Mouse (Mus musculus) subcutaneous adipose tissue, adult 2 months (tissue): Measurements from ENCODE around the gene Pdilt. TPM values are rescaled to one million over a fixed set of nuclear protein-coding genes. Genes with fewer than 3 reads are reported as not detected.

Source experiments
- polyA plus RNA-seq: library from polyadenylated mRNA; depleted of rRNA; stranded (reverse); fragments of >200 nt; gene quantifications from 2 replicates; pipeline ENCODE4 v1.2.3, GENCODE M21; 2012; ENCODE audit warnings: low replicate concordance; rRNA removed

Gene Pdilt
- polyA plus RNA-seq: not detected in 2 replicates

DNA sequence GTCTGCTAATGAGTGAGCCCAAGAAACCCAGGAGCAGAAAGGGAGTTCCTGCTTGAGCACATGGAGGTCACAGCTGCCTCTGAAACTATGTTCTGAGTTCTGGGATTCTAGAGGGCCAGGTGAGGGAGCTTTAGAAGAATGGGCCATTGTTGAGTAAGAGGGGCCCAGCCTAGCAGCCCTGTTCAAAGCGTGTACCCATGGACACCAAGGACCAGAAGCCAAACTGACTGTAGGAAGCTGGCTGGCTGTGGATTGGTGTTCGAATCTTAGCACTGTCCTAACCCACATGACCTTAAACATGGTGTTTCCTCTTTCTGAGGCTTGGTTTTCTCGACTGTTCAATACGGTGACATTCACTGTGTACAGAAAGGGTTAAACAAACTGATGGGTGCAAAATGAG is at the start of gene Pdilt:
Pdilt (minus strand) TSS at position 101 of the 400 bp plus-strand sequence.

DNA sequence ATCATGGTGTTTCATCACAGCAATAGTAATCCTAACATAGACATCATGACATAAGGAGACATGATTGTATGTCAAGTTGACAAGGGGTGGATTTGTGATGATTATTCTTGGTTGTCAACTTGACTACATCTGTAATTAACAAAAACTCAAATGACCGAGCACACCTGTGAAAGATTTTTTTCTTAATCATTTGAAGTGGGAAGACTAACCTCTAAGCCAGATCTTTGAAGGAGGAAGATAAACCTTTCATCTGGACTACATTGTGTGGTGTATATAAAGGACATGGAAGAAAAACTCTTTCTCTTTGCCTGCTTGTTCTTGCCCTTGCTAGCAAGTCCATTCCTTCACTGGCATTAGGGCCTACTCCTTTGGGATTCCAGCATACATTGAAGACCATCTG is 30.8 kb upstream of the Pdilt start, which contains the start of gene Acsm2:
Acsm2 (plus strand) TSS at position 301 of the 400 bp plus-strand sequence.

DNA sequence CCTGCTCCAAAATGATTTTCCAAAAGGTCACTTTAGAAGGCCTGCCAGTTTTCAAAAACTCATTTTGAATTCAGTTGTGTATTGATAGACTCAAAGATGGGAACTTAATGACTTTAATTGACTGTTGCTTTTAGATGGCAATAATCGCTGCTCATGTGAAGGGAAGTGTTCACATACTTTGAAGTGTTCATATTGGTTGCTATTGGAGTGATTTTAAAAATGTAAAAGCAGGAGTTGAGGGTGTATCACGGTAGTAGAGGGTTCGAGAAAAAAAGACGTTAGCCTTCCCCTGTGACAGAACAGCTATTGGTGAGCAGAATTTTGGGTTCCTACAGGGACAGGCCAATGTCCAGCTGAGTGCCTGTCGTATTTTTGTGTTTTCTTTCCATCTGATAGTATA is 4.1 kb downstream of the Pdilt start, which contains the start of gene Acsm5:
Acsm5 (plus strand) TSS at position 301 of the 400 bp plus-strand sequence.

DNA sequence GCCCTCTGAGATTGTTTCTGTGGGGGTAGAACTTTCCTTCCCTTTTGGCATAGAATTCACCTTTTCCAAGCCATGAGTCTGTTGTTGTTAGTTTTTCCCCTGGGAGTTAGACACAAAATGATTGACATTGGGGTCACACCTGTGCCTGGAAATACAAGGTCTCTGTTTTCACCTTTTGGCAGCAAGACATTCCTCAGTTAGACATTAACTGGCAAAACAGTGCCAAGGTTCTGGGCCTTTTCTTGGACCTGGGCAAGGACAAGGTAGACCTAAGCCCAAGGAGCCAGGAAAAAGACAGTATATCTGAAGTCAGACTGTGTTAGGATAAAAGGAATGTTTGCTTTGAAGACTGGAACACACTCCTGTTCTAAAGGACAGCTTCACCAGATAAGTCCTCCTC is 44.0 kb downstream of the Pdilt start, which contains the start of gene Umod:
Umod (minus strand) TSS at position 27 of the 400 bp plus-strand sequence.

DNA sequence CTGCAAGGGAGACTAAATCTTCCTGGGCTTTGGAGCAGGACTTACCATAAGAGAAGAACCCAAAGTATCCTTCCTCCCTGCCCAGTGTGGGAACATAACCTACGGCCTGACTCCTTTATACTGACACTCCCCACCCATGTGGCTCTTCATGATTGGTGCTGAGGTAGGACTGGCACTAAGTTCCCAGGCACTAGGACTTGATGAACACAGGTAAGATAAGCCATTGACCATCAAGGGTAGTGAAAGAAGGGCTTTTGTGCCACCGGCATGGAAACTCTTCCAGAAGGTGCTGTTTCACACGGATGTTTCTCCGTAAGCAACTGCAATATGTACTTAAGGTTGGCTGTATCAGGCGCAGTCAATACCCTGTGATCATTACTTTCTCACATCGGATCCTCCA is 64.1 kb downstream of the Pdilt start, which contains the start of gene Gp2:
Gp2 (minus strand) TSS at position 101 of the 400 bp plus-strand sequence.

Other genes with a start within 250 kb of the Pdilt start
- gene Gp2, start 64.2 kb downstream of the Pdilt start, polyA plus RNA-seq: not detected in 2 replicates
- gene Umod, start 44.2 kb downstream of the Pdilt start, polyA plus RNA-seq: 0.26 TPM in 1 of 2 replicates, not detected in the other
- 5.5 and 6.6 TPM in 2 replicates for gene Acsm5, start 4.0 kb downstream of the Pdilt start, polyA plus RNA-seq
- gene Acsm2, start 30.9 kb upstream of the Pdilt start, polyA plus RNA-seq: not detected in 2 replicates
- gene Acsm1, start 83.5 kb upstream of the Pdilt start, polyA plus RNA-seq: 0.54 TPM in 1 of 2 replicates, not detected in the other
- not detected in 2 replicates for gene Acsm4, start 166.5 kb upstream of the Pdilt start, polyA plus RNA-seq
- gene Thumpd1, start 197.3 kb upstream of the Pdilt start, polyA plus RNA-seq: 14.3 and 17.8 TPM in 2 replicates
- 6.8 and 14.8 TPM in 2 replicates for gene Acsm3, start 237.4 kb upstream of the Pdilt start, polyA plus RNA-seq